Mouse (Mus musculus) kidney, adult 2 months (tissue): ENCODE results near the gene Mical3. TPM values are rescaled to one million over a fixed set of nuclear protein-coding genes. Genes with fewer than 3 reads are reported as not detected.

Experiments
- DNase-seq: peaks from one replicate; pipeline ENCODE4 v3.0.0; 2021
- H3K27ac ChIP-seq: fragments of 200-500 bp; 2 replicates; pipeline ENCODE4 v1.5.1; 2012; ENCODE audit warnings: low read depth, low read length, control low read depth, inconsistent platforms; ENCODE audit not compliant: insufficient read depth
- H3K27me3 ChIP-seq: fragments of 200-500 bp; replicated peaks from 2 replicates; pipeline ENCODE4 v1.6.1; 2012; ENCODE audit warnings: mild to moderate bottlenecking, moderate library complexity, low read length, inconsistent platforms; ENCODE audit not compliant: control insufficient read depth, insufficient read depth
- H3K36me3 ChIP-seq: fragments of 200-500 bp; 2 replicates; pipeline ENCODE4 v1.6.1; 2012; ENCODE audit warnings: mild to moderate bottlenecking, moderate library complexity, low read length, inconsistent platforms; ENCODE audit not compliant: control insufficient read depth, insufficient read depth
- H3K4me1 ChIP-seq: fragments of 200-500 bp; 2 replicates; pipeline ENCODE4 v1.6.1; 2011; ENCODE audit warnings: low read length; ENCODE audit not compliant: control insufficient read depth, insufficient read depth
- H3K4me3 ChIP-seq: fragments of 200-500 bp; 2 replicates; pipeline ENCODE4 v1.5.1; 2011; ENCODE audit warnings: mild to moderate bottlenecking, low read depth, low read length, control low read depth; ENCODE audit not compliant: insufficient read depth
- CTCF ChIP-seq: fragments of 200-500 bp; conservative IDR thresholded peaks from 2 replicates; pipeline ENCODE4 v1.5.1; 2011; ENCODE audit warnings: low read depth, mild to moderate bottlenecking, control low read depth, low read length, moderate library complexity, mixed read lengths; ENCODE audit not compliant: insufficient read depth, insufficient read length
- POLR2A ChIP-seq: fragments of 200-500 bp; IDR thresholded peaks from one replicate; pipeline ENCODE4 v1.6.1; 2011; ENCODE audit warnings: low read depth, low read length, control low read depth
- WGBS: fragments of 180-500 bp; shearing (Covaris S2); methylation state at CpG from one replicate; pipeline ENCODE4 v1.1.7; 2018; 5-methylcytosine and 5-hydroxymethylcytosine counted together
- polyA plus RNA-seq: library from polyadenylated mRNA; depleted of rRNA; stranded (reverse); fragments of >200 nt; gene quantifications from 2 replicates; pipeline ENCODE4 v1.2.3, GENCODE M21; 2012

Gene Mical3
- polyA plus RNA-seq, 1 experiment: 16.1 TPM

DNA sequence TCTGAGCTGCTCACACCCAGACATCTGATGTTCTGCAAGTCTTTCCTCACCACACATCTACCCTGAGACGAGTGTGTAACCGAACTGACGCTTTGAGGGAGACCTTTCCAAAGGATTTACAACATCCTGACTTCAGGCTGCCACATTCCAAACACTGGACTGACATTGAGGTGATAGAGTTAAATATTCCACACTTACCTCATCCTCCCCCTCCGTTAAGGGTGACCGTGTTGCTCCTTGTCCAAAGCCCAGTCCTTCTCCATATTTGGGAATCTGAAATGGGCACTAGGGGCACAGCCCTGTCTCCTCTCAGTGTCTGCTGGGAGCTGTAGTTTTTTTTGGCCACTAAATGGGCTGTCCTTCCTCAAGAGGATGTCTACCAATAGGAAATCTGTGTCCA lies 42.7 kb upstream of the Mical3 start:
- TF ChIP-seq POLR2A (no peak), CTCF (no peak)
- WGBS: 30% methylated on average over 5 of the region's 5 CpGs
- Histone ChIP-seq H3K36me3 (no peaks in the 10 kb centered on the region), H3K4me3 (no peak overlapping the region), H3K27ac (no peak overlapping the region), H3K4me1 (peaks cover 7% of the 10 kb centered on the region; the same call in 1 of the 2 replicates), H3K27me3 (no peaks in the 10 kb centered on the region)
- DNase-seq: peak; percentile 44

DNA sequence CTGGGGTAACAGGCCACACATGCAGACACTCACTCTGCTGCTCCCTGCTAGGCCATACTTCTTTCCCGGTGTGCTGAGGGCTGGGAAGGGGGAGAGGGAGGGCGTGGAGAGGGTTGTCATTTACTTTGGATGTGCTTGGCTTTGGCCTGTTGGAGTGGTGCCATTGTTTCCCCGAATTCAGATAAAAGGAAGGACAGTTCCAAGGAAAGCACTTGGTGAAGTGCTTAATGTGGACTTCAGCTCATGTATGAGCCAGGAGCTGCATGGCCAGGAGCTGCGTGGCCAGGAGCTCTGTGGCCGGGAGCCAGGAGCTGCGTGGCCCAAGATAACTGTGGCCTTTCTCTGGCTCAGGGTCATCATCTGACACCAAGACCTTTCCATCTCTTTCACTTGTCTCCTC lies 40.3 kb upstream of the Mical3 start:
- H3K27ac ChIP-seq: no peak overlapping the region
- no peak overlapping the region for H3K4me3 ChIP-seq
- no peaks in the 10 kb centered on the region for H3K27me3 ChIP-seq
- DNase-seq: peak; percentile 84
- TF ChIP-seq POLR2A (no peak), CTCF (no peak)
- H3K4me1 ChIP-seq: peaks cover 3% of the 10 kb centered on the region; the same call in 1 of the 2 replicates
- WGBS: 68% methylated on average over 6 of the region's 6 CpGs
- no peaks in the 10 kb centered on the region for H3K36me3 ChIP-seq

DNA sequence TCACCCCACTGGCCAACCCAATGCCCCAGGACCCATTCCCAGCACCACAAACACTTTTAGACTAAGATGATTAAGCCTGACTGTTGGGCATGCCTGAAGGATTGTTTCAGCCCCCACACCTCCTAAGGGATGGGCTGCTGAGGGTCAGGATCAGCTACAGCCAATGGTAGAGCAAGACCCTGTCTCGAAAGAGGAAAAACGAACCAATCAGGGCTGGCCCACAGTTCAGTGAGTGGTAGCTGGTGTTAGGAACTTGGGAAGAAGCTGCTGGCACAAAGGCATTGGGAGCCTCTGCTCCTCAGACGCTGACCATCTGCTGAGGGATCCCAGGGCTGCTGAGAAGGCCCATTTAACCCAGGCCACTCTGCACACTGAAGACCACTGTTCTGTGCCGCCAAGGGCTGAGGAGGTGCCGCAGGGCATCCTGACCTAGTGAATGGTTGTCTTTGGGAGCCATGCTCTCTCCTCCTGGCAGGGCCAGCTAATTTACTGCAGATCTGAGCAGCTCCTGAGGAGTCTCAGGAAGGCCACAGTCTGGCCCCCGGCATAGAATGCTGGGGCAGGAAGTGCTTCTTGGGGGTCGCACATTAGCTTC lies 36.7 kb upstream of the Mical3 start:
- TF ChIP-seq CTCF (no peak), POLR2A (no peak)
- DNase-seq: no peak
- H3K27ac ChIP-seq: no peak overlapping the region
- no peak overlapping the region for H3K4me3 ChIP-seq
- WGBS: 81% methylated on average over 7 of the region's 7 CpGs
- no peaks in the 10 kb centered on the region for H3K36me3 ChIP-seq
- peaks cover 6% of the 10 kb centered on the region; the same call in 1 of the 2 replicates for H3K4me1 ChIP-seq
- no peaks in the 10 kb centered on the region for H3K27me3 ChIP-seq

DNA sequence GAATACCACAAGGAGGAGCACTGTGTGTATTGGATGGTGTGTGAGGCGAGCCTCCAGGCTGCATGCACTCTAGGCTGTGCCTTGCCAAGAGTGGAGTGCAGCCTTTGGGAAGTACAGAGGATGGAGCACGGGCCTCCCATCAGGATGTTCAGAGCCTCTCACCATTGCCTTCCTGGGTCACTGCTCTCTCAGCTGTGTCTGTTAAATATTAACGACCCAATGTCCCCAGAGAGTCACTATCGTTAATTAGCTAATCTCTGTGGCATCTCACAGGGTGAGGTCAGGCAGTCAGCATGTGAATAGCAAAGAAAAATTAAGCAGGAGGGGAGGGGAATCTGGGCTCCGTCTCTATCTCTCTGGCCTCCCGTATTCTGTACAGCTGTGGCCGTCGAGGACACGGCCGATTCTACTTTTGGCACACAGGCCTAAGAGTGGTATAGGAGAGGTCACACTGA lies 35.3 kb upstream of the Mical3 start:
- H3K27me3 ChIP-seq: no peaks in the 10 kb centered on the region
- no peak overlapping the region for H3K27ac ChIP-seq
- no peak overlapping the region for H3K4me3 ChIP-seq
- WGBS: 25% methylated on average over 10 of the region's 10 CpGs
- DNase-seq: peak; percentile 90
- H3K36me3 ChIP-seq: no peaks in the 10 kb centered on the region
- no peak; the same call in 1 of the 2 replicates for TF ChIP-seq CTCF
- no peak for TF ChIP-seq POLR2A
- H3K4me1 ChIP-seq: peaks cover 6% of the 10 kb centered on the region; the same call in 1 of the 2 replicates

DNA sequence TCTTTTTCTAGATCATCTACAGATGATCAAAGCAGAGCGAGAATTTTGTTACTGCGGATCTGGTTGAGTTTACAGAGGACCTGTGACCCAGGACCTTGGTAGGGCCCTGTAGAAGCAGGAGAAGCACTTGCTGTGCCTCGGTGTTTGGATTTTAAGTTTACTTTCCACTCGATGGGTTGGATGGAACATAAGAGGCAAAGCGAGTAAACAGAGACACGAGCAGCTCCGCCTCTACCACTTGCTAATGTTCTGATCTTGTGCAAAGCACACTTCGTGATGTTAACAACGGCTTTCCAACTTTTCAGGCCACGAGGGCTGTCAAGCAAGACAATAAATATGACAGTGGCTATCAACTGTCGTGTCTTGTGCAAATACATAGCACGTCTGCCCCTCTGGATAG lies 31.8 kb upstream of the Mical3 start:
- DNase-seq: no peak
- Histone ChIP-seq H3K4me1 (peaks cover 6% of the 10 kb centered on the region; the same call in 1 of the 2 replicates), H3K4me3 (no peak overlapping the region), H3K27me3 (no peaks in the 10 kb centered on the region), H3K27ac (no peak overlapping the region), H3K36me3 (no peaks in the 10 kb centered on the region)
- 88% methylated on average over 12 of the region's 12 CpGs for WGBS
- no peak for TF ChIP-seq CTCF
- no peak for TF ChIP-seq POLR2A

DNA sequence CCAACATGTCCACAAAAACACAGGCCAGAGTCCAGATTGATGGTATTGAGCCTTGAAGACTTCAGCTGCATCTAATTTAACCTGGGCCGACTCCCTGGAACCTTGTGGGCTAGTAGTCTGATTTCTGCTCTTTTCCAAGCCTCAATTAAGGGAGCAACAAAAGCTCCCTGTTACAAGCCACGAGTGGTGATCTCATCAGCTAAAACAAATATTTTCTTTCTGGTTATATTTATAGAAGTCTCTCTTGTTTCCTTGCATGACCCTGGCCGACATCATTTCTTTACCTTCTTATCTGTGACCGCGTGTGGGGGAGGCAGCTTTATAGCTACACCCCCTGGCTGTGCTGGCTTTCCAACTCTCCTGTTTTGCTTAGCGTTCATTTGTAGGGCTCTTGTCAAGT lies 29.3 kb upstream of the Mical3 start:
- no peaks in the 10 kb centered on the region for H3K4me1 ChIP-seq
- H3K27ac ChIP-seq: no peak overlapping the region
- no peaks in the 10 kb centered on the region for H3K36me3 ChIP-seq
- no peak for DNase-seq
- H3K4me3 ChIP-seq: no peak overlapping the region
- no peaks in the 10 kb centered on the region for H3K27me3 ChIP-seq
- 63% methylated on average over 6 of the region's 6 CpGs for WGBS
- TF ChIP-seq POLR2A (no peak), CTCF (no peak)

DNA sequence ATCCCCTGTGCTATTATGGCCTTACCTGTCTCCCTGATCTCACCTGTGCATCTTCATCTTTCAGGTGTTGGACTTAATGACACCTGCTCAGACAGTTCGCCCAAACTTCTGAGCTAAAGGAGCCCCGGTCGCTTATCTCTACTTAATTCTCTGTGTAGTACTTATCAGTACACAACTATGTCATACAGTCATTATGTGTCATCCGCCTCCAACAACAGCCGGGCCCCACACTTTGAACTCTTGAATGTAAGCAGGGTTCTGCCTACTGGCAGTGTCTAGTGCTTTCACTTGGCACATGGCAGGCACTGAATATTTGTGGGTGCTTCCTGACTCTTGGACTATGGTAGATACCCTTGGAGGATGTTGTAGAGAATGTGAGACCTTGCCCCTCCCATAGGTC lies 28.8 kb upstream of the Mical3 start:
- Histone ChIP-seq H3K4me3 (no peak overlapping the region), H3K27me3 (no peaks in the 10 kb centered on the region), H3K4me1 (no peaks in the 10 kb centered on the region), H3K36me3 (no peaks in the 10 kb centered on the region), H3K27ac (no peak overlapping the region)
- TF ChIP-seq POLR2A (no peak), CTCF (no peak)
- no peak for DNase-seq
- WGBS: 94% methylated on average over 5 of the region's 5 CpGs

DNA sequence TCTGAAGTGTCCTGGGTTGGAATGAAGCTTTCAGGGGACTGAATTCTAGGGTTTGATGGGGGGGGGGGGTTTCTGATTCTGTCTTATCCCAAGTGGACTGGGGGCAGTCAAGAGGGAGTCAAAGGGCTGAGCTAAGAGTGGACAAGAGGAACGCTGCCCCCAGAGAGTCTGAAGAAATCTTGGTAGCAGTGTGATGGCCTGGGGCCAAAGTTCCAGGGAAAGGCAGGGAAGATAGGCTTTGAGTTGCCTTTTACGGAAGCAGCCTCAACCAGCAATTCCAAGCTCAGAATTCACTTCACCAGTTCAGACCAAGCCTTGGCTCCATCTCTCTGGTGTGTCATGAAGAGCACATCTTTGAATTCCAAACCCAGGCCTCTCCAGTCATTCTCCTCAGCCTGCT lies 25.2 kb upstream of the Mical3 start:
- H3K27ac ChIP-seq: no peak overlapping the region
- H3K36me3 ChIP-seq: no peaks in the 10 kb centered on the region
- no peak overlapping the region for H3K4me3 ChIP-seq
- TF ChIP-seq CTCF: no peak
- no peak for TF ChIP-seq POLR2A
- no peaks in the 10 kb centered on the region for H3K27me3 ChIP-seq
- no peak for DNase-seq
- WGBS: 48% methylated on average over 2 of the region's 2 CpGs
- H3K4me1 ChIP-seq: no peaks in the 10 kb centered on the region
